Mouse (Mus musculus) left cerebral cortex, postnatal 25 days (tissue): ENCODE results near the gene Luc7l3. TPM values are rescaled to one million over a fixed set of nuclear protein-coding genes. Genes with fewer than 3 reads are reported as not detected.

Source experiments
- DNase-seq, 2 experiments: peaks; one replicate each; pipeline ENCODE4 v3.0.0; 2022; ENCODE audit warnings: low spot score in 2 of 2, mixed read lengths in 1 of 2
- intact Hi-C: fragments of 180-260 bp; cut with DNase I; formaldehyde crosslinking; loops from one replicate; pipeline ENCODE4 v1.15.1; 2025
- total RNA-seq, 2 experiments: library from RNA; stranded (reverse); gene quantifications; 2 replicates each; pipeline ENCODE4 v1.2.3; 2021

Gene Luc7l3
- 100 to 1,000 TPM; 108 to 120 TPM for total RNA-seq

GRCm38 (mm10) chr11:94321931-94322400, at the start of gene Luc7l3:
TSS of gene Luc7l3 (minus strand) at chr11:94321988.
- peak; percentile 95 to 96 for DNase-seq
- intact Hi-C loops: no loop called here

- no peak for DNase-seq
- intact Hi-C loops: no loop called here
These were observed 49.0 kb upstream of the Luc7l3 start for GRCm38 (mm10) chr11:94370809-94371208.

- intact Hi-C loops: no loop called here
- no peak for DNase-seq
These were observed 48.2 kb upstream of the Luc7l3 start for GRCm38 (mm10) chr11:94369981-94370380.

GRCm38 (mm10) chr11:94365340-94365739, 43.6 kb upstream of the Luc7l3 start:
- intact Hi-C loops: no loop called here
- no peak for DNase-seq

GRCm38 (mm10) chr11:94363690-94364089, 41.9 kb upstream of the Luc7l3 start:
- intact Hi-C loops: no loop called here
- no peak for DNase-seq

GRCm38 (mm10) chr11:94362101-94362500, 40.3 kb upstream of the Luc7l3 start:
- no peak for DNase-seq
- intact Hi-C loops: no loop called here

GRCm38 (mm10) chr11:94361166-94361870, 39.5 kb upstream of the Luc7l3 start:
- no peak for DNase-seq
- intact Hi-C loops: no loop called here

GRCm38 (mm10) chr11:94359168-94359567, 37.4 kb upstream of the Luc7l3 start:
- intact Hi-C loops: no loop called here
- DNase-seq: no peak

GRCm38 (mm10) chr11:94355521-94356217, 33.9 kb upstream of the Luc7l3 start:
- intact Hi-C loops: no loop called here

GRCm38 (mm10) chr11:94351094-94351493, 29.3 kb upstream of the Luc7l3 start:
- intact Hi-C loops: no loop called here
- no peak for DNase-seq

More at GRCm38 (mm10) chr11:94355521-94356217, 33.9 kb upstream of the Luc7l3 start:
- no peak for DNase-seq

GRCm38 (mm10) chr11:94350337-94350736, 28.5 kb upstream of the Luc7l3 start:
- DNase-seq: no peak
- intact Hi-C loops: no loop called here

GRCm38 (mm10) chr11:94349839-94350238, 28.1 kb upstream of the Luc7l3 start:
- intact Hi-C loops: no loop called here

GRCm38 (mm10) chr11:94347063-94347575, 25.3 kb upstream of the Luc7l3 start:
- no peak for DNase-seq
- intact Hi-C loops: no loop called here

More at GRCm38 (mm10) chr11:94349839-94350238, 28.1 kb upstream of the Luc7l3 start:
- no peak for DNase-seq

- intact Hi-C loops: no loop called here
- no peak for DNase-seq
These were observed 24.8 kb upstream of the Luc7l3 start for GRCm38 (mm10) chr11:94346611-94347010.

GRCm38 (mm10) chr11:94345926-94346325, 24.1 kb upstream of the Luc7l3 start:
- no peak for DNase-seq
- intact Hi-C loops: no loop called here

- intact Hi-C loops: loop anchor here (5.0 kb wide), 1 partner anchor 203 kb away; the partner anchor contains the start of gene Rsad1
- DNase-seq: no peak
These were observed 22.7 kb upstream of the Luc7l3 start for GRCm38 (mm10) chr11:94344470-94344869.

GRCm38 (mm10) chr11:94343955-94344358, 22.2 kb upstream of the Luc7l3 start:
- intact Hi-C loops: loop anchor here (5.0 kb wide), 1 partner anchor 203 kb away; the partner anchor contains the start of gene Rsad1
- DNase-seq: no peak

- intact Hi-C loops: loop anchor here (5.0 kb wide), 1 partner anchor 205 kb away; the partner anchor contains the start of gene Rsad1
- no peak for DNase-seq
These were observed 20.5 kb upstream of the Luc7l3 start for GRCm38 (mm10) chr11:94342114-94342905.
